Mouse (Mus musculus) CD4-positive helper T cell, adult 2 months (primary cell): ENCODE results near the gene 1700011L22Rik.

Experiments used
- DNase-seq: peaks from one replicate; pipeline ENCODE4 v3.0.0-alpha.2; 2012; ENCODE audit warnings: low read depth, missing footprints, low spot score

The 1700011L22Rik gene

DNA sequence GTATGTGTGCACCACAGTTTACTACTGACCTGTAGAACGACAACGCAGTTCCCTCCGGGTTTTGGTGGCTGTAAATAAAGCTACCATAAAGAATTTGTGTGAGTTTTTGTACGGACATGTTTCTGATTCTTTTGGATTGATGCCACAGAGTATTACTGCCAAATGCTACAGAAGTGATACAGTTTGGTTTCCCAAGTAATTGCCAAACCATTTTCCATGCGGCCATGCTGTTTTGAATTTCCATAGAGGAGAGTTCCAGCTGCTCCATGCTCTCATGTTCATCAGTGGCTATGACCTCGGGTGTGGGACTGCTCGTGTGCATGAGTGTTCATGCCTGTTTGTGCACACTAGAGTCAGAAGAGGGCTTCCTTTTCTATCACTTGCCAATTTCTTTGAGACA is 8.4 kb downstream of the 1700011L22Rik start:
- no peak for DNase-seq

DNA sequence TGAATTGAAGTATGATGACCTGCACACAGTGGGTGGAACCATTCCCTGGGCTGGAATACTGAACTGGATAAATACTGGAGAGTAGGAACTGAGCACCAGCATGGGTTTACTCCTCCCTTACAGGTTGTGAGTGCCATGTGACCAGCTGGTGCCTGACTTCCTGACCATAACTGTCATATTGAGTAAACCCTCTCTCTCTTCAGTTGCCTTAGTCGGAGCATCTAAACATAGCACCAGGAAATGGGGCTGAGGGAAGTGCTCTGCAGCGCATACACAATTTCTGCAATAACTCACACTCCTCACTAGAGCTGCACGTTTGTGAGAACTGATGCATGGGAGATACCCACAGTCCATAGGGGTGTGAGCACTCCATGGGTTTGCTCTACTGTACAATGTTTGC is 9.1 kb downstream of the 1700011L22Rik start:
- no peak for DNase-seq

DNA sequence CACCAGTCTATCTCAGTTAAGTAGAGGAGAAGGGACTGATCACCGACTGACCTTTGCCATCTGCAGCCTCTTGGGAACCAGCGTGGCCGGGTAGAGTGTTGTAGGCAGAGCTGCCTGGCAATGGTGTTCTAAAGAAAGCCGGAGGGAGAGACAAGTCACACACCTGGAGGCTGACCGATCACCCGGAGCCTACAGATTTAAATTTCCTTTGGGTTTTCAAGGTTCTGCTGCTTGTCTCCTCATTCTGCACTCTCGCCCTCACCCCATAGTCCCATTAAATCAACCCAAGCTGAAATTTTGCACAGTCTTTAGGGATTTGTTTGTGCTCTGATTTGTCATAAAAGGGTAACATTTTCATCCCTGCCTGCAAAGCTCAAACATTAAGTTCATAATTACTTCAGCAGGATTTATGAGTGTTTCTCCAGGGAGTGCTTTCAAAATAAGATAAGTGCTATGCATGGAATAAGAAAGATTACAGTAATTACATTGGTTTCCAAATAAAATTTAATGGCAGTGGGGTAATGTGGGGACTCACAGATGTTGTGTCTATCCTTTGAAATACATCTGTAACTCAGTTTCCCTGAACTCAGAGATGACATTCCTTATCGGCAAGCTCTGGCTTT is 19.0 kb downstream of the 1700011L22Rik start:
- DNase-seq = no peak

DNA sequence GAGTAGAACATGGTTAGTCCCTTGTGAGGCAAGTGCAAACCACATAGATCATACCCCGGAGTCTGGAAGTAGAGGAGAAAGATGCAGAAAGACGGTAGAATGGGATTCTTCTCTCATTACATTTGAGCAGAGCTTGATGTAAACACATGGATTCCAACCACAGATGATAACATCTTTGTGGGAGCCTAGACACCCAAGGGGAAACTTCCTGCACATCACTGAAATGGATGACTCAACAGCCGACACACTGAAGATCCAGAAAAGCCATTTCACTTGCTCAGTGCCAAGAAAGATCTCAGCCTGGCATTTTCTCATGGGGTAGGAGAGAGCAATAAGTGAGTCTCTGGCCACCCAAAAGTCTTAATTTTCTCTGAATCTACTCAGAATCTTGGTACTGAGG is 20.5 kb downstream of the 1700011L22Rik start:
- DNase-seq = no peak

DNA sequence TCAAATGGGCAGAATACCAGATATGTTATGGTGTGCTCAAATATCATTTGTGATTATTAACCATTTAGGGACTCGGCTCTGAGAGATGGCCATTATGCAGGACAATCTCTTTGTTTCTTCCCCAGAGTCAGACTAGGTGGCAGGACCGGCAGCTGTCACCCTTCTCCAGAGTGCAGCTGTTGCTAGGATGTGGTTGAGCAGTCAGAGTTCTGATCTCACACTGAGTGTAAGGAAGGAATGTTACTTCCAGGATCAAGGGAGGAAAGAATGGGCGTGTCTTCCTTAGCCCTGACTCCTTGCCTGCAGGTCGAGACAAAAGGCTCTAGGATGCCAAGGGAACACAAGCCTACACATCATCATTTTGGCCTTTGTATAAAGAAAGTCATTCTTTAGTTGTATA is 21.2 kb downstream of the 1700011L22Rik start:
- DNase-seq = no peak

DNA sequence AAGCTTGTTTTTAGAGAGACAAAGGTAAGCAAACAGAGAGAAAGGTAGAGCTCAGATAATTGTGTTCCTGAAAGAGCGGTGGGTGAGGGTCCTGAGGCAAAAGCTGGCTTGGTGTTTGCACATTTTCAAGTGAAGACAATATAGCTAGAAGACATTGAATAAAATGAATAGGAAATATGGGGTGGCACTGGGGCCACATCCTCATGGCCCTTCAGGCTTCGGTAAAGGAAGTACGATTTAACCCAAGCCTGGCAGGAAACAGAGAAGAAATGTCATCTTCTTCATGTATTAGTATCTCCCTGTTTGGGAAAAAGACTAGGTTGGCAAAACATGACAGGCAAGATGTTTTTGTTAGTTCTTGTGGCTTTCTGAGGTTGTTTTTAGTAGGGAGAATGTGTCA is 22.3 kb downstream of the 1700011L22Rik start:
- no peak for DNase-seq

DNA sequence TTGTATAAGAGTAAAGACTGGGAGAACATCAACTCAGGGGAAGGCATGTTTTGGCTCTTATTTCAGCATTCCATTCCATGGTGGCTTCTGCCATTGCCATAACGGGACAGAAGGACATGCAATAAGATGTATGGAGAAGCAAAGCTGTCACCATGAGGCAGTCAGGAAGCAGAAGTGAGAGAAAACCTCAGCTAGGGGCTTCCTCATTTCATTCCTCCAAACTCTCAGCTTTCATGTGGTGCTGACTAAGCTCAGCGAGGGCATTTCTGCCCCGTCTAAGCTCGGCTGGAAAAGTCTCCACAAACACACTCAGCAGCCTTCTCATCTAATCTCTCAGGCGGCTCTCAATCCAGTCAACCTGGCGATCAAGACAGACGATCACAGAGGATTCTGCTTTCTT is 22.8 kb downstream of the 1700011L22Rik start:
- no peak for DNase-seq

DNA sequence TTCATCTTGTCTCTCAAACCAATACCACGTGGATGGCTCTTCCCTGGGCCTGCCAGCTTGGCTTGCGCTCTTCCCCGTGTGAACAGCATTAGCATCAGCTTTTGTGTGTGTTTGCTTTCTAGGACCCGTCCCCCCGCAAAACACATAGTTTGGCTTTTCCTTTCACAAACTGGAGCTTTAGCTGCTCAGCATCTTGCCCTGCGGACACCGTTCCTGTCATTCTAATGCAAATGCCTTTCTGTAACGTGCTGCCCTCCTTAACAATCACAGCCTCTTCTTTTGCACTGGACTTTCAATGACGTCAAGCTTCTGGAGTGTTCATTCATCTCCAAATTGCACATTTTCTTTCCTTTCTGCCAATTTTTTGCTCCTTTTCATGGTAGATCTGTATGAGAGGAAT is 24.0 kb downstream of the 1700011L22Rik start:
- no peak for DNase-seq

DNA sequence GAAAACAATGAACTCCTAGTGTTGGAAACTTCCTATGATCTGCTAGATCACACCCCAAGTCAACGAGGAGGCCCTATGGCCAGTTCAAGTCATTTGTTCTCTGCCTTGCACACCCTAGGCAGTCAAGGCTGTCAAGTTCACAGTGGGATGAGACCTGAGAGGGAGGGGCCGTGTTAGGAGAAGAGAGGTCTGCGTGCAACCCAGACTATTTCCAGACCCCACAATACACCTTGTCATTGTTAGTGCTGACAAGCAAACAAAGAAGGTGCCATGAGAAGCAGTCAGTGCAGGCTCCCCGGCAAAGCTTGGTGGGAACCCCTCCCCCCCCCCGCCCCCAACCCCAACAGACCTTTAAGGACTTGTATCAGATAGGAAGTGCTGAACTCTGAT is 25.6 kb downstream of the 1700011L22Rik start:
- no peak for DNase-seq

DNA sequence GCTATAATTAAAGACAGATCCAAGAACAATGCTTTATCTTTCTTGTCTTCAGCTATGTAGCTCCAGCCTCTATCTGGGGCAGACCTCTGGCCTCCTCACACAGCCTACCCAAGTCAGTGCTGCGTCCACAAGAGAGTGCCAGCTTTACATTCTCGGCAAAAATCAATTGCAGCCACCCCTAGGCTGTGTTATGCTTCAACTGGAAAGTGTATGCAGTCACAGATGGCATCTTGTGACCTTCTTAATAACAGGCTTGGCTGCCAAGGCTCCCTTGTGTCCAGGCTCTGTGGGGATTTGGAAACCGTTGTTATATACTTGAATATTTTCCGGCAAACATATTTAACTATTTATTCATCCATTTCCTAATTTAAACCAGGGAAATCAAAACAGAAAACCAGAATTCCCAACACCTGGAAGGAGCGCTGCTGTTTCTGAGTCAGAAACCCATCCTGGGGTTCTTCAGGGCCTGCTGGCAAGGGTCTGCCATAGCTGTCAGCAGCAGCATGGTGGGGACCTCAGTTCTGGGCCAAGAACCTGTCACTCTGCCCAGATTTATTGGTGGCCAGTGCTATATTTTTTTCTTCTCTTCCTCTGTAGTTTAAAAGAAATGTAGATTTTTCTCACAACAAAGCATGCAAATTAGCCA is 26.1 kb downstream of the 1700011L22Rik start:
- DNase-seq = no peak

DNA sequence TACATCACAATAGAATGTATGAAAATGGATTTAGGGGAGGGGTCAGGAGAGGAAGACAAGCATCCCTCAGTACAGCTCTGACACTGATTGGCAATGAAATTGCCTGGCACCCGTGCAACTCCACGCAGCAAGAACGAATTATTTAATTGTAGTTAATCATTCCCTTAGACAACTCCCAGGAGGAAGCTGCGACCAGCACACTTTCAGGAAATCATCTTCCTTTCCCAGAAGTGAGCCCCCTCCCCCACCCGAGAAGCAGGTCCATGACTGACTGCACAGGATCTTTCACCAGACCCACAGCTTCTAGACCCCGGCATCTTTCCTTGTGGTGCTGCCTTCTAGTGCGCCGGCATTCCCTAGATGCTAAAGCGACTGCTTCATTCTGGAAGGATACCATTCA is 36.7 kb downstream of the 1700011L22Rik start:
- no peak for DNase-seq

DNA sequence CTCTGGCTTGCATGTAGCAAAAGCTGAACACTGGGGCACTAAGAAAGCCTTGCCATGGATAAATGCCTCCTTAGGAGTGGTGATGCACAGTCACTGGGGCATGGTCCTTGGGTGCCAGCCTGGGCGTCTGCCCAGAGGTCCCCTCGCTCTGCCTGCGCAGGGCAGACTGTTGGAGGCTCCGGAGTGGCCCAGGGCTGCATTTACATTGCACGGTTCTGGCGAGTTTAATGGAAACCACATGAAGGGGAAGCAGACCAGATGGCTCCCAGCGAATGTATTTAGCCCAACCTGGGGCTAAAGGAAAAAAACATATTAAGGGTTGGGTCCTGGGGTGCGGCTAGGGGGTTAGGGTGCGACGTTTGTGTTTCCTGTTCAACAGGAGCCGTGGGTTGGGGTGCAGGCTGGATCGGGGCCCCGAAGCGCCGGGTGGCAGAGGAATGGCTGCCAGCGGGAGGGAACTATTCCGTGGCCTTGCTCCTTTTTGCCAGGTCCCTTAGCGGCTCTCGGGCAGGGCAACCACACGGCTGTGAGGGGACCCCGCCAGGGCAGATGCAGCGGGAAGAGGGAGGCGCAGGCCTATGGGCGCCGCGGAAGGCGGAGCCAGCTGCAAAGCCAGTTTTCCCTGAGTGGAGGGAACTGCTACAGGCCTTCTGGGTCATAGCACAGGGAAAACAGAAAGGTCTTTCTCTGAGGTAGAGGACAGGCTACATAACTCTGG is 38.6 kb downstream of the 1700011L22Rik start:
- DNase-seq = peak; percentile 20

DNA sequence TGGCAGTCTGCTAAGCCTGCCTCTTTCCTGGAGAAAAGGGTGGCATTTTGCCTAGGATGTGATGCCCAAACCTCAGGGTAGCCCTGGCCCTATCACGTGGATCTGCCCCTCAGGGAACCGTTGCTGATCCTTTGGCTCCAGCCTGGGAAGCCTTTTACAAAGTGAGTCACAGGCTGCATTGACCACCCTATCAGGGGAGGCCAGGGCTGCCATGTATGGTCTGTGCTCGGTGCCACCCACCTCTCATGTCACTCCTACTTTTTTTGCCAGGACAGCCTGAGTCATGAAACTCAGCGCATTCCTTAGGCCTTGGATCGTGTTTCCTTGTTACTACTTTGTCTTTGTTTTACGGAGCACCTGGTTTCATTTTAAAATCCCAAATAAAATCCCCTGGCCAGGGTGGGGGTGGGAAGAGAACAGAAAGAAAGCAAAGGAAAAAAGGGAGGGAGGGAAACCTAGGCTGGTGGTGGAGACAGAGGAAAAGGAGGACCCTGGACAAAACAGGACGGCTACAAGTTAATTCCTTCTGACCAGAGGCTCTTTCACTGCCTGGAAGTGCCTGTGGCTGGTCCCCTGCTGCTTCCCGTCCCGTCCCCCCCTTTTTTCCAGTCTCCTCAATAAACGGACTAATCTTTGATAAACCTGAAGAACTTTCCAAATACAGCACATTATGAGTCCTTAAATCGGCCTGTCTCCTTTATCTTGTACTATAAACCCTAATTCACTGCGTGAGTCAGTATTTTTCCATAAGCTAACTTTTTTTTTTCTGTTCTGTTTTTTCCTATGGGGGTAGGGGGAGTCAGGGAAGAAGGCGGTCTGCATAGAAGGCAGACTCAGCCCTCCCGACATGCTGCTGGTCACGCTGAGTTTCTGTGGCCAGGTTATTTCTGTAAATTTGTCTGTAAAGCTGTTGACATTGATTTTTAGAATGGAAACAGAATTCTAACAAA is 39.4 kb downstream of the 1700011L22Rik start:
- peak; percentile 6 for DNase-seq

DNA sequence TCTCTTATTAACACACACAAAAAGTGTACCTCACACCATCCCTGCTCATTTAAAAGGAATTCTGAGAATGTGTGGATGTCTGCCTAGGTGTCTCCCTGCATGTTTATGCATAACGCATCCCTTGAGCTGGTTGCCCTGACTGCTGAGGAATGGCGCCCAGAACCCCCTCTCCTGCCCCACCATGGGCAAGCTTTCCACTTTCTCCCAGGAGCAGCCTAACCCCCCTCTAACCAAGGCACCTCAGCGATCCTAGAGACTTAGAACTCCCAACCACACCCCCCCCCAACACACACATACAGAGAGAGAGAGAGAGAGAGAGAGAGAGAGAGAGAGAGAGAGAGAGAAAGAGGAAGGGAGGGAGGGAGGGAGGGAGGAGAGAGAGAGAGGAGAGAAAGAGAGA is 40.2 kb downstream of the 1700011L22Rik start:
- DNase-seq = no peak

DNA sequence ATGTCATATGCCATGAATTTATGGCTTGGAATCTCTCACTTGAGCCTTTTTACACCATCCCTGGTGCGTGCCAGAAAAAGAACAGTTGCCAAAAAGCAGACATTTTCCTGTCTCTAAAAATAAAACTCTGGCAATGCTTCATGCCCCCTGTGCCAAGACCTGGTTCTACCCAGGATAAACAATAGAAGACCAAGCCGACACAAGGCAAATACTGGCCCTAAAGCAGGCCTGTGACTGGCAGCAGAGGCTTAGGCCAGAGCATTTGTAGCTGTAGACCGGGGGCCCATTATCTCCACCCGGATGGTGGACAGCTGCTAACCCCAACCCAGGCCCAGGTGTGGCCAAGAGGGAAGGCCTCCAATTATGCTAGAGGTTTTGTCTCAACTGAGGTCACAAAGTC is 41.5 kb downstream of the 1700011L22Rik start:
- DNase-seq = no peak

DNA sequence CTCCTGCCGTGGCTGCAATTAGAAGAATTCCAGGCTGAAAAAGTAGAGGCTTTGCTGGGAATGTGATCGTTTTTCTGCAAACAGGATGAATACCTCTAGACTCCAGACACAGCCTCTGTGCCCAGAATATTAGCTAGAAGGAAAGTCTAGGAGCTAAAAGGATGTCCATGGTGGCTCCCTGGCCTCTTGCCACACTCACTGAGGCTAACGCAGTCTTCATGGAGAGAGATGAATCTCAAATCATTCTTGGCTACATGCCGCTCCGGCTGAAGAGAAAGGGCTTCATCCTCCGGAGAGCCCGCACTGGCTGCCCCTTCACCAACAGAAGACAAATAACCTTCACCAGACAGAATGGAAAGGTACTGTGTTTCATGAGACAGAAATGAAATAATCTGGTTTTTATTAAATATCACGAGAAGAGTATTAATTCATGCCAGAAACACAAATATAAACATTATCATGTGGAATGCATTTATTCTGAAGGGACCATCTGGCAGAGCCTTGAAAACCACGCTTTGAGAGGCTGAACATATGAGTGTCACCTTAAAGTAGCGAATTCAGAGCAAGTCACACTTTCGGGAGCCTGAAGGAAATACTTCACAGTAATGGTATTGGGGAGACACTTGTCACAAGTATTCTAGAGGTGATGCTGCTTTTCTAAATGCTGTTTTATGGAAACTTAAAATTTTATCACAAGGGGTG is 46.8 kb downstream of the 1700011L22Rik start:
- no peak for DNase-seq

DNA sequence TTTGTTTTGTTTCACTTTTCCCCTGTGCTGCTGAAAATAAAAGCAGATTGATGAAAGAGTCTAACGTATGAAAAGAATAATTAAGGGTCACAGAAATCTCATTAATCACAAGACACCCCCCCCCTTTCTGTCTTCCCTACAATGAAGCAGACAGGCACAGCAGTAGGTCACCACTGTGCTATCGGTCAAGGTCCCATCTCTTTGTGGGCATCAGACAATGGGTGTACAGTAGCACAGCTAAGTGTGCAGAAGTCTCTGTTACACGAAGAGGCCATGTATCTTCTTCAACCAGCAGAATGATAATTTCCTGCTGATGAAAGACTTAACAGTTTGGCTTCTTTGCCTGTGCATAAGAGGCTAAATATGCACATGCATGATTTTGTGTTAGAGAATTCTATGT is 49.7 kb downstream of the 1700011L22Rik start:
- DNase-seq = no peak

DNA sequence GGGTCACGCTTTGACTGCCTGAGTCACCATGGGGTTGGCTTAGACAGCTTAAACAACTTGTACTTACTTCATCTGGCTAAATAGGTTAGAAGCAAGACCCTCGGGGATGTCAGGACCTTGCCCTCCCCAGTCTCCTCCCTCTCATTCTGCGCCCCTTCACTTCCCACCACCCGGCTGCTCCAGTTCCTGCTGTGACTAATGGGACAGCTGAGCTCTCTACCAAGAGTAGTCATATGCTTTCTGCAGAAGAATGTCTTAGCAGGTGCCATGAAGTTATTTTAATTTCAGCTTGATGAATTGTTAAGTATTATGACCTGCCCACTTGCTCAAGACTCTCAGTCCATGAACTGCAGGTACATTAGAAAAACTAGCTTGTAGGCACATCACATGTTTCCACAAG is 51.9 kb downstream of the 1700011L22Rik start:
- no peak for DNase-seq

DNA sequence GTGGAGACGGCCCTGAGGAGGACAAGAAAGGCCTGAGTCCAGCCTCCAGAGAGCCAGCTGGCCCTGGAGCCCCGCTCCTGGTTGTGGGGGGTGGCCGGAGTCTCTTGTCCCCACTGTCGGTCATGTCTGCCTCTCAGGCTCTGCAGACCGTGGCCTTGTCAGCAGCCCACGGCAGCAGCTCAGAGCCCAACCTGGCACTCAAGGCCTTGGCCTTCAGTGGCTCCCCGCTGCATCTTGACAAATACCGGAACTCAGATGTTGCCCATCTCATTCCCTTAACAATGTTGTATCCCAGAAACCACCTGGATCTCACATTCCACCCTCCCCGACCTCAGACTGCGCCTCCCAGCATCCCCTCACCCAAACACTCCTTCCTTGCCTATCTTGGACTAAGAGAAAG is 58.3 kb downstream of the 1700011L22Rik start:
- DNase-seq = no peak

DNA sequence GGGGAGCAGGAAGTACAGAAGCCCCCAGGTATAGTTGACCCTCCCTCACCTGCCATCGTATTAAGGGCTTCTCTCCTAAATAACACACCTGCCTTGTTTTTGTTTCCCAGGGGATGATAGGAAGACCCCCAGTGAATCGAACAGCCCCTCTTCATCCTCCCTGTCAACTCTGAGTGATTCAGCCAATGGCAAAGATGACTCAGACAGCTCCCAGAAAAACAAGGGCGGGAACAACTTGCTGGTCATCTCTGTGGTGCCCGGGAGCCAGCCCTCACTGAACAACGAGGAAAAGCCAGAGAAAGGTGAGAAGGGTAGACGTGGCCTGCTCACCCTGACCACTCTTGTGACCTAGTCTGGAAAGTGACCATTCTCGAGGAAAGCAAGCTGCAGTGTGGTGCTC is 62.9 kb downstream of the 1700011L22Rik start:
- DNase-seq = no peak

DNA sequence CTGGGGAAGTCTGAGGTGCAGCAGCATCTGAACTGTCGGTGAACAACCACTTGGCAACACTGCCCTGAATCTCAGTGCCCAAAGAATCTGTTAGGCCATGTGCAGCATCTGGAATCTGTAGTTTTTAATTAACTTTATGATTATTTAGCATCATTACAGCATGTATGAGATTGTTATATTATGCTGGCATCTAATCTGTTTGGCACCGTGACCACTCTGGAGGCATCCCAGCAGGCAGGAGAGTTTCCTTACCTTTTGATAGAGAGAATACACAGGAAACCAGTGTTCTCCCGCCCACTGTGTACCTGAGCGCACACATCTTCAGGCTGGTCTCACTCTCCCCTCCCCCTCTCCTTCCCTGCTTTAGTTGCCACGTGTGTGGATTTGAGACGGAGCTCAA is 68.7 kb downstream of the 1700011L22Rik start:
- no peak for DNase-seq
